Mouse (Mus musculus): Measurements from ENCODE around the gene Agr3. TPM values are rescaled to one million over a fixed set of nuclear protein-coding genes. Genes with fewer than 3 reads are reported as not detected.

Gene Agr3
- total RNA-seq (2023): not detected

DNA sequence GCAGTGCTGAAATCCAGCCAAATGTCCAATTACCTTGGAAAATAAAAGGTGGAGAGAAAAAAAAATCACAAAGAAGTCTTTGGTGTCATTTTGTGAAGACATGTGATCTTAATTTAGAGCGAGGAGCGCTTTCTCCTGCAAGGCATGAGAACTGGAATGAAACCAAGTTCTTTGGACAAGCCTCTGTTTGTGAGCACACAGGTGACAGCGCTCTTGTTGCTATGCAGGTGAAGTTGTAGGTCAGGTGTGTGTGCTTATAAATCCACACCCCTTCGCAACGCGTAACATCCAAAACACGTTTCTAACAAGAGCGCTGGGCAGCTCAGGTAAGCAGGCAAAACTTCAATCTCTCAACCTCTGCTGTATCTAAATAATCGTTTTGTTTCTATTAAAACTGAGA lies at the start of gene Agr3:
TSS of gene Agr3 (plus strand) at position 219 of the 400 bp plus-strand sequence.

GRCm38 (mm10) chr12:35992711-35993110 lies 67.3 kb downstream of the Agr3 start, which contains the start of gene Agr2:
Agr2 (plus strand) TSS chr12:35992907.

Other genes with a start within 250 kb of the Agr3 start
- gene Agr2, start 67.3 kb downstream of the Agr3 start, total RNA-seq (2023): not detected
- 10 to 100 TPM; 45.6 to 52.6 TPM for gene Tspan13, start 116.9 kb downstream of the Agr3 start, total RNA-seq (2023)
- 1 to 10 TPM; 5.9 to 6.5 TPM for gene Ankmy2, start 231.5 kb downstream of the Agr3 start, total RNA-seq (2023)
- gene Bzw2, start 232.5 kb downstream of the Agr3 start, total RNA-seq (2023): 10 to 100 TPM; 14.4 to 15.4 TPM